Mouse (Mus musculus) embryonic facial prominence, embryonic 12.5 days (tissue): ENCODE measurements around the gene Taf6. TPM values are rescaled to one million over a fixed set of nuclear protein-coding genes. Genes with fewer than 3 reads are reported as not detected.

Source experiments
- ATAC-seq: fragments of 200-750 bp; cut with Nextera tagmentation; 2 replicates; pipeline ENCODE4 v1.8.0; 2017; ENCODE audit not compliant: insufficient number of reproducible peaks, insufficient read depth, low FRiP score, low TSS enrichment
- H3K27ac ChIP-seq: fragments of 300-500 bp; sonication (generic); 2 replicates; pipeline ENCODE4 v1.5.1; 2016; ENCODE audit warnings: mild to moderate bottlenecking
- H3K27me3 ChIP-seq: fragments of 300-500 bp; sonication (generic); 2 replicates; pipeline ENCODE4 v1.6.1; 2016; ENCODE audit warnings: mild to moderate bottlenecking, moderate library complexity
- H3K36me3 ChIP-seq: fragments of 300-500 bp; sonication (generic); 2 replicates; pipeline ENCODE4 v1.6.1; 2016; ENCODE audit warnings: mild to moderate bottlenecking
- H3K4me1 ChIP-seq: fragments of 300-500 bp; sonication (generic); 2 replicates; pipeline ENCODE4 v1.6.1; 2016
- H3K4me2 ChIP-seq: fragments of 300-500 bp; sonication (generic); replicated peaks from 2 replicates; pipeline ENCODE4 v1.6.1; 2016; ENCODE audit warnings: mild to moderate bottlenecking, moderate library complexity
- H3K4me3 ChIP-seq: fragments of 300-500 bp; sonication (generic); 2 replicates; pipeline ENCODE4 v1.5.1; 2016; ENCODE audit warnings: mild to moderate bottlenecking
- H3K9ac ChIP-seq: fragments of 300-500 bp; sonication (generic); 2 replicates; pipeline ENCODE4 v1.6.1; 2016; ENCODE audit warnings: mild to moderate bottlenecking, moderate library complexity
- H3K9me3 ChIP-seq: fragments of 300-500 bp; sonication (generic); 2 replicates; pipeline ENCODE4 v1.6.1; 2016; ENCODE audit warnings: mild to moderate bottlenecking, moderate library complexity
- WGBS: fragments of 180-500 bp; shearing (Covaris S2); methylation state at CpG from one replicate; pipeline ENCODE4 v1.1.7; 2016; 5-methylcytosine and 5-hydroxymethylcytosine counted together
- microRNA counts: library from miRNA; unstranded; fragments of <30 nt; microRNA quantifications from one replicate; lab custom pipeline; 2017
- microRNA-seq: library from miRNA; unstranded; fragments of <30 nt; microRNA quantifications from one replicate; pipeline ENCODE4, GENCODE M21; 2017
- polyA plus RNA-seq: library from polyadenylated mRNA; unstranded; fragments of >200 nt; fragmentation: Nextera tagmentation; extraction: Ambion mirVana; gene quantifications from 2 replicates; pipeline ENCODE4 v1.2.1, GENCODE M21; 2016

Gene Taf6
- polyA plus RNA-seq, 1 experiment from 2014 or later = 112 TPM

- no peaks in the 10 kb centered on the region for H3K27me3 ChIP-seq
- WGBS = 91% methylated on average over 5 of the region's 5 CpGs
- no peak for ATAC-seq
- no peak overlapping the region for H3K4me2 ChIP-seq
- no peaks in the 10 kb centered on the region for H3K4me1 ChIP-seq
- H3K27ac ChIP-seq = no peak overlapping the region
- H3K9me3 ChIP-seq = no peaks in the 10 kb centered on the region
- H3K4me3 ChIP-seq = no peak overlapping the region
- H3K9ac ChIP-seq = no peak overlapping the region
- peaks cover 72% of the 10 kb centered on the region for H3K36me3 ChIP-seq
These were observed 54.7 kb downstream of the Taf6 start for GRCm38 (mm10) chr5:138132425-138133064.

MicroRNAs encoded within 50 kb of the gene (microRNA counts, 519-probe panel; counts per million panel counts)
- microRNA mmu-miR-106b (lab: Ali Mortazavi, UCI) = 5,527 counts per million, percentile 90 among the panel's probes with 10 or more counts
- 7,584 counts per million, percentile 99 among the panel's probes with 10 or more counts for microRNA mmu-miR-25 (lab: Ali Mortazavi, UCI)
- microRNA mmu-miR-93 (lab: Ali Mortazavi, UCI) = 5,734 counts per million, percentile 93 among the panel's probes with 10 or more counts

Small RNA genes lying within 50 kb of the gene (microRNA-seq; reads per million reads assigned to microRNA genes)
- gene Mir106b = 10,981 reads per million, percentile 95 among the genes with 10 or more reads in this experiment
- 921 reads per million, percentile 76 among the genes with 10 or more reads in this experiment for gene Mir25
- gene Mir93 = 16,343 reads per million, percentile 97 among the genes with 10 or more reads in this experiment

Other genes starting within 250 kb of the Taf6 start
- gene Gjc3, start 224.4 kb downstream of the Taf6 start, polyA plus RNA-seq = 0.32 and 0.41 TPM in 2 replicates
- gene Azgp1, start 205.9 kb downstream of the Taf6 start, polyA plus RNA-seq = not detected in 2 replicates
- gene Smok3a, start 166.2 kb downstream of the Taf6 start, polyA plus RNA-seq = not detected in 2 replicates
- not detected in 2 replicates for gene Smok3b, start 166.0 kb downstream of the Taf6 start, polyA plus RNA-seq
- gene Smok3c, start 134.3 kb downstream of the Taf6 start, polyA plus RNA-seq = not detected in 2 replicates
- gene Zkscan1, start 102.4 kb downstream of the Taf6 start, polyA plus RNA-seq = 26.3 and 29.2 TPM in 2 replicates
- gene Zscan21, start 70.5 kb downstream of the Taf6 start, polyA plus RNA-seq = 80.7 and 85.4 TPM in 2 replicates
- gene Zfp113, start 31.7 kb downstream of the Taf6 start, polyA plus RNA-seq = 25.5 and 26.3 TPM in 2 replicates
- gene Cops6, start 26.4 kb downstream of the Taf6 start, polyA plus RNA-seq = 333 and 336 TPM in 2 replicates
- 30.1 and 32.4 TPM in 2 replicates for gene Ap4m1, start 15.4 kb downstream of the Taf6 start, polyA plus RNA-seq
- 239 and 243 TPM in 2 replicates for gene Mcm7, start 15.0 kb downstream of the Taf6 start, polyA plus RNA-seq
- gene Cnpy4, start within 50 bp of the Taf6 start, polyA plus RNA-seq = 60.8 and 61.1 TPM in 2 replicates
- gene Mblac1, start 6.9 kb upstream of the Taf6 start, polyA plus RNA-seq = 9.3 and 11.4 TPM in 2 replicates
- gene Nxpe5, start 38.4 kb upstream of the Taf6 start, polyA plus RNA-seq = not detected in 2 replicates
- gene Lamtor4, start 68.0 kb upstream of the Taf6 start, polyA plus RNA-seq = 50.9 and 57.0 TPM in 2 replicates
- 11.3 and 12.3 TPM in 2 replicates for gene BC037034, start 76.6 kb upstream of the Taf6 start, polyA plus RNA-seq
- gene Gal3st4, start 85.4 kb upstream of the Taf6 start, polyA plus RNA-seq = 3.7 and 4.3 TPM in 2 replicates
- 0.23 TPM in 1 of 2 replicates, not detected in the other for gene Gm43720, start 92.5 kb upstream of the Taf6 start, polyA plus RNA-seq
- gene Gpc2, start 92.6 kb upstream of the Taf6 start, polyA plus RNA-seq = 70.1 and 75.3 TPM in 2 replicates
- gene Stag3, start 92.8 kb upstream of the Taf6 start, polyA plus RNA-seq = 7.9 and 8.7 TPM in 2 replicates
- gene Pvrig, start 154.5 kb upstream of the Taf6 start, polyA plus RNA-seq = 0.15 TPM in 1 of 2 replicates, not detected in the other